Mouse (Mus musculus) intestine, embryonic 14.5 days (tissue): ENCODE results near the gene Kcnq5. TPM values are rescaled to one million over a fixed set of nuclear protein-coding genes. Genes with fewer than 3 reads are reported as not detected.
"Not testable (repeated sequence)": the region's sequence is repeated elsewhere in the genome, so short reads cannot be mapped to it uniquely, and the experiment has no call there.

Experiments used
- ATAC-seq: fragments of 200-750 bp; cut with Nextera tagmentation; replicated peaks from 2 replicates; pipeline ENCODE4 v1.8.0; 2017; ENCODE audit warnings: low read depth, moderate number of reproducible peaks, moderate TSS enrichment, moderate library complexity; ENCODE audit not compliant: low FRiP score, low TSS enrichment
- DNase-seq: peaks from one replicate; pipeline ENCODE4 v3.0.0-alpha.2; 2018; ENCODE audit warnings: low spot score
- H3K27ac ChIP-seq: fragments of 300-500 bp; sonication (generic); 2 replicates; pipeline ENCODE4 v1.5.1; 2014; ENCODE audit warnings: low read depth, mild to moderate bottlenecking, control low read depth
- H3K27me3 ChIP-seq: fragments of 300-500 bp; sonication (generic); replicated peaks from 2 replicates; pipeline ENCODE4 v1.6.1; 2014; ENCODE audit warnings: low read length, control low read depth; ENCODE audit not compliant: control insufficient read depth, insufficient read depth
- H3K36me3 ChIP-seq: fragments of 300-500 bp; sonication (generic); 2 replicates; pipeline ENCODE4 v1.6.1; 2014; ENCODE audit warnings: low read length, control low read depth; ENCODE audit not compliant: control insufficient read depth, insufficient read depth
- H3K4me1 ChIP-seq: fragments of 300-500 bp; sonication (generic); replicated peaks from 2 replicates; pipeline ENCODE4 v1.6.1; 2014; ENCODE audit warnings: low read length, control low read depth, mixed read lengths; ENCODE audit not compliant: control insufficient read depth, insufficient read depth
- H3K4me2 ChIP-seq: fragments of 300-500 bp; sonication (generic); 2 replicates; pipeline ENCODE4 v1.6.1; 2014; ENCODE audit warnings: low read length
- H3K4me3 ChIP-seq: fragments of 300-500 bp; sonication (generic); 2 replicates; pipeline ENCODE4 v1.5.1; 2014; ENCODE audit warnings: low read depth, low read length, control low read depth, mixed read lengths
- H3K9ac ChIP-seq: fragments of 300-500 bp; sonication (generic); 2 replicates; pipeline ENCODE4 v1.6.1; 2014; ENCODE audit warnings: mild to moderate bottlenecking, low read length
- H3K9me3 ChIP-seq: fragments of 300-500 bp; sonication (generic); 2 replicates; pipeline ENCODE4 v1.6.1; 2016; ENCODE audit warnings: low read length, control low read depth; ENCODE audit not compliant: control insufficient read depth
- WGBS: fragments of 180-500 bp; shearing (Covaris S2); extraction: QIAGEN DNeasy Blood & Tissue Kit; methylation state at CpG from one replicate; pipeline ENCODE4 v1.1.7; 2014; 5-methylcytosine and 5-hydroxymethylcytosine counted together
- polyA plus RNA-seq: library from polyadenylated mRNA; unstranded; fragments of >200 nt; fragmentation: Nextera tagmentation; extraction: Ambion mirVana; gene quantifications from 2 replicates; pipeline ENCODE4 v1.2.1, GENCODE M21; 2014

The Kcnq5 gene
- polyA plus RNA-seq, 1 experiment from 2014 or later: 1.8 TPM

- H3K27me3 ChIP-seq, H3K9ac ChIP-seq, H3K4me3 ChIP-seq, H3K4me2 ChIP-seq, H3K4me1 ChIP-seq, ATAC-seq, DNase-seq, H3K9me3 ChIP-seq, H3K27ac ChIP-seq, H3K36me3 ChIP-seq: not testable (repeated sequence)
- WGBS: 40% methylated on average over 1 of the region's 2 CpGs
Observed at GRCm38 (mm10) chr1:21723231-21723630, 238.5 kb downstream of the Kcnq5 start.

- Histone ChIP-seq H3K4me1 (no peaks in the 10 kb centered on the region), H3K27me3 (no peaks in the 10 kb centered on the region), H3K4me3 (no peak overlapping the region), H3K4me2 (no peak overlapping the region), H3K27ac (no peak overlapping the region), H3K9me3 (no peaks in the 10 kb centered on the region), H3K36me3 (no peaks in the 10 kb centered on the region), H3K9ac (no peak overlapping the region)
- ATAC-seq (no peak), DNase-seq (no peak)
Observed at GRCm38 (mm10) chr1:21721246-21721645, 240.5 kb downstream of the Kcnq5 start.

GRCm38 (mm10) chr1:21714816-21715215 is 246.9 kb downstream of the Kcnq5 start:
- DNase-seq (no peak), ATAC-seq (no peak)
- Histone ChIP-seq H3K4me1 (no peaks in the 10 kb centered on the region), H3K9me3 (no peaks in the 10 kb centered on the region), H3K27ac (no peak overlapping the region), H3K9ac (no peak overlapping the region), H3K27me3 (no peaks in the 10 kb centered on the region), H3K4me2 (no peak overlapping the region), H3K36me3 (no peaks in the 10 kb centered on the region), H3K4me3 (no peak overlapping the region)
- 77% methylated on average over 3 of the region's 3 CpGs for WGBS

GRCm38 (mm10) chr1:21712711-21713110 is 249.0 kb downstream of the Kcnq5 start:
- no peaks in the 10 kb centered on the region for H3K4me1 ChIP-seq
- H3K9me3 ChIP-seq: no peaks in the 10 kb centered on the region
- H3K27ac ChIP-seq: no peak overlapping the region
- H3K36me3 ChIP-seq: no peaks in the 10 kb centered on the region
- no peak overlapping the region for H3K4me2 ChIP-seq
- WGBS: 35% methylated on average over 2 of the region's 2 CpGs
- H3K27me3 ChIP-seq: no peaks in the 10 kb centered on the region
- H3K4me3 ChIP-seq: no peak overlapping the region
- no peak overlapping the region for H3K9ac ChIP-seq
- DNase-seq (no peak), ATAC-seq (no peak)

GRCm38 (mm10) chr1:21690458-21690857 is 271.3 kb downstream of the Kcnq5 start:
- Histone ChIP-seq H3K9me3 (no peaks in the 10 kb centered on the region), H3K27me3 (no peaks in the 10 kb centered on the region)

GRCm38 (mm10) chr1:21688918-21689317 is 272.8 kb downstream of the Kcnq5 start:
- Histone ChIP-seq H3K27me3 (no peaks in the 10 kb centered on the region), H3K4me2 (no peak overlapping the region), H3K4me3 (no peak overlapping the region), H3K9ac (no peak overlapping the region), H3K27ac (no peak overlapping the region), H3K4me1 (no peaks in the 10 kb centered on the region), H3K36me3 (no peaks in the 10 kb centered on the region), H3K9me3 (no peaks in the 10 kb centered on the region)
- ATAC-seq (no peak), DNase-seq (no peak)
- 80% methylated on average over 1 of the region's 1 CpGs for WGBS

More at GRCm38 (mm10) chr1:21690458-21690857, 271.3 kb downstream of the Kcnq5 start:
- Histone ChIP-seq H3K4me1 (no peaks in the 10 kb centered on the region), H3K27ac (no peak overlapping the region), H3K36me3 (no peaks in the 10 kb centered on the region), H3K4me2 (no peak overlapping the region), H3K4me3 (no peak overlapping the region), H3K9ac (no peak overlapping the region)
- no peak for ATAC-seq
- no peak for DNase-seq
- WGBS: 64% methylated on average over 2 of the region's 2 CpGs

GRCm38 (mm10) chr1:21684444-21684843 is 277.3 kb downstream of the Kcnq5 start:
- no peak overlapping the region for H3K4me3 ChIP-seq
- no peak for DNase-seq
- H3K4me2 ChIP-seq: no peak overlapping the region
- H3K4me1 ChIP-seq: no peaks in the 10 kb centered on the region
- no peak for ATAC-seq
- no peaks in the 10 kb centered on the region for H3K9me3 ChIP-seq
- H3K27ac ChIP-seq: no peak overlapping the region
- H3K27me3 ChIP-seq: no peaks in the 10 kb centered on the region
- no peak overlapping the region for H3K9ac ChIP-seq
- WGBS: 71% methylated on average over 3 of the region's 3 CpGs
- H3K36me3 ChIP-seq: no peaks in the 10 kb centered on the region

GRCm38 (mm10) chr1:21676805-21677204 is 284.9 kb downstream of the Kcnq5 start:
- Histone ChIP-seq H3K4me3 (no peak overlapping the region), H3K9me3 (no peaks in the 10 kb centered on the region), H3K27me3 (no peaks in the 10 kb centered on the region), H3K36me3 (no peaks in the 10 kb centered on the region), H3K4me1 (no peaks in the 10 kb centered on the region), H3K9ac (no peak overlapping the region), H3K27ac (no peak overlapping the region), H3K4me2 (no peak overlapping the region)
- ATAC-seq (no peak), DNase-seq (no peak)
- WGBS: 59% methylated on average over 3 of the region's 3 CpGs

GRCm38 (mm10) chr1:21660840-21661239 is 300.9 kb downstream of the Kcnq5 start:
- no peak overlapping the region for H3K4me3 ChIP-seq
- WGBS: 79% methylated on average over 3 of the region's 3 CpGs
- H3K4me2 ChIP-seq: no peak overlapping the region
- no peak for ATAC-seq
- no peaks in the 10 kb centered on the region for H3K9me3 ChIP-seq
- H3K9ac ChIP-seq: no peak overlapping the region
- H3K36me3 ChIP-seq: no peaks in the 10 kb centered on the region
- DNase-seq: no peak
- H3K27me3 ChIP-seq: no peaks in the 10 kb centered on the region
- H3K4me1 ChIP-seq: no peaks in the 10 kb centered on the region
- no peak overlapping the region for H3K27ac ChIP-seq
